In genomic region chr4:133887249-133887648, GRCm38 (mm10) we compare ENCODE assay signal across 8 mouse cellular contexts. TPM values are rescaled to one million over a fixed set of nuclear protein-coding genes. Genes with fewer than 3 reads are reported as not detected.
A peak's percentile ranks its signal among the peaks of the same experiment; 100 is the strongest.
DNase-seq lines count a peak whose midpoint lies in the region; ATAC-seq and TF ChIP-seq lines count a peak whose summit lies in the region.

No protein-coding gene starts in this region.

- peak overlapping the region; percentile 96 for H3K4me2 ChIP-seq in forebrain, embryonic 14.5 days (ENCODE audit: low read length)

- peak overlapping the region; percentile 90 for H3K4me3 ChIP-seq in liver, adult 2 months (ENCODE audit: insufficient read depth, low read depth, low read length)
- peak overlapping the region; percentile 70 for H3K4me3 ChIP-seq in bone marrow, adult 2 months (replicated peaks; ENCODE audit: control insufficient read depth, low read depth, low read length)
- H3K4me3 ChIP-seq in forebrain, embryonic 14.5 days (ENCODE audit: low read depth, low read length): peak overlapping the region; percentile 72

- TF ChIP-seq POLR2A in liver, adult 2 months (IDR thresholded peaks at IDR 0.05; ENCODE audit: extremely low read depth, insufficient read depth, low read length): no peak
- no peak for TF ChIP-seq POLR2A in bone marrow, adult 2 months (IDR thresholded peaks at IDR 0.05; ENCODE audit: borderline replicate concordance, control insufficient read depth, low read depth, low read length)

- H3K9me3 ChIP-seq in forebrain, embryonic 14.5 days (replicated peaks; ENCODE audit: control insufficient read depth, low read length): no peaks in the 10 kb centered on the region

- ATAC-seq in forebrain, embryonic 14.5 days: peak; percentile 61

- no peaks in the 10 kb centered on the region for H3K36me3 ChIP-seq in liver, adult 2 months (ENCODE audit: control insufficient read depth, insufficient read depth, low read length)
- H3K36me3 ChIP-seq in forebrain, embryonic 14.5 days (ENCODE audit: control insufficient read depth, insufficient read depth, low read length): no peaks in the 10 kb centered on the region

- peak; percentile 51 for DNase-seq in liver, adult 2 months (ENCODE audit: extremely low read depth, low read depth, low spot score)
- no peak for DNase-seq in liver
- DNase-seq in forebrain, embryonic 14.5 days (ENCODE audit: low spot score): no peak
- peak; percentile 50 for DNase-seq in kidney, adult 9 months
- DNase-seq in lung, postnatal 36 days: peak; percentile 61
- DNase-seq in right cerebral cortex, postnatal 36 days (ENCODE audit: low spot score in 2 of 2): no peak
- DNase-seq in ovary, postnatal 10 days (ENCODE audit: low spot score): no peak

- peaks cover 4% of the 10 kb centered on the region; the same call in 1 of the 2 replicates for H3K79me2 ChIP-seq in liver, adult 2 months (ENCODE audit: control insufficient read depth, insufficient read depth, low read length)

- peaks cover 18% of the 10 kb centered on the region for H3K4me1 ChIP-seq in liver, adult 2 months (ENCODE audit: control insufficient read depth, insufficient read depth, low read length)
- H3K4me1 ChIP-seq in bone marrow, adult 2 months (ENCODE audit: control insufficient read depth, insufficient read depth, low read length): peaks cover 4% of the 10 kb centered on the region
- H3K4me1 ChIP-seq in forebrain, embryonic 14.5 days (ENCODE audit: control insufficient read depth, insufficient read depth, low read length): no peaks in the 10 kb centered on the region

- TF ChIP-seq CTCF in liver, adult 2 months (IDR thresholded peaks at IDR 0.05; ENCODE audit: low read depth, low read length): no peak
- TF ChIP-seq CTCF in bone marrow, adult 2 months (IDR thresholded peaks at IDR 0.05; ENCODE audit: control insufficient read depth, insufficient read depth, low read length): no peak

- H3K27ac ChIP-seq in liver, adult 2 months (replicated peaks; ENCODE audit: insufficient read depth, low read depth, low read length): peak overlapping the region; percentile 40; the same call in 1 of the 2 replicates
- H3K27ac ChIP-seq in bone marrow, adult 2 months (ENCODE audit: control insufficient read depth, insufficient read depth, low read depth, low read length, poor library complexity): peak overlapping the region; percentile 58
- H3K27ac ChIP-seq in forebrain, embryonic 14.5 days (ENCODE audit: low read depth, low read length): no peak overlapping the region

- under 1% methylated on average over 31 of the region's 32 CpGs for WGBS in liver, adult 2 months
- 1% methylated on average over 27 of the region's 32 CpGs for WGBS in bone marrow, adult 2 months
- WGBS in forebrain, embryonic 14.5 days: 1% methylated on average over 21 of the region's 32 CpGs

- H3K9ac ChIP-seq in liver, adult 2 months (ENCODE audit: low read depth, low read length): peak overlapping the region; percentile 87
- peak overlapping the region; percentile 79 for H3K9ac ChIP-seq in forebrain, embryonic 14.5 days (ENCODE audit: low read length)

- no peaks in the 10 kb centered on the region for H3K27me3 ChIP-seq in liver, adult 2 months (ENCODE audit: control insufficient read depth, insufficient read depth, low read length)
- H3K27me3 ChIP-seq in forebrain, embryonic 14.5 days (replicated peaks; ENCODE audit: control insufficient read depth, insufficient read depth, low read length): no peaks in the 10 kb centered on the region

RNA-seq across cellular contexts. Expression of gene Rps6ka1, which starts 0.3 kb away (rescaled TPM):
- total RNA-seq in liver, adult 2 months (2014; rRNA removed): 4.1 and 5.1 TPM in 2 replicates
- 8.6 and 16.9 TPM in 2 replicates for polyA plus RNA-seq in liver, adult 2 months (2012; rRNA removed)
- 36.1 and 79.3 TPM in 2 replicates for polyA plus RNA-seq in bone marrow, adult 2 months (2011; ENCODE audit: insufficient read depth, insufficient read length, low replicate concordance, missing spikeins)
- 13.5 and 16.2 TPM in 2 replicates for polyA plus RNA-seq in forebrain, embryonic 14.5 days (2014; fragmentation: Nextera tagmentation; extraction: Ambion mirVana)

Comparison
In these comparisons a context has a peak if more than half of its experiments do, and no peak if none do; other contexts are left out.
1. DNase-seq: peak in liver, adult 2 months (single experiment), kidney, adult 9 months (single experiment) and lung, postnatal 36 days (single experiment); none in liver (single experiment), forebrain, embryonic 14.5 days (single experiment), right cerebral cortex, postnatal 36 days (0 of 2) and ovary, postnatal 10 days (single experiment).
2. Peak in every context shown above with its lines, with median percentiles within 50 percentile points of each other: H3K4me3 ChIP-seq.